Mouse (Mus musculus) ES-Bruce4 (cell line): ENCODE results near the gene Usp3.

Experiments
- CTCF ChIP-seq: IDR thresholded peaks from one replicate; pipeline ENCODE4 v1.8.1; 2011; ENCODE audit warnings: low read depth, low read length
- EP300 ChIP-seq: IDR thresholded peaks from 2 replicates; pipeline ENCODE4 v1.6.1; 2011; ENCODE audit warnings: low read depth, low read length; ENCODE audit not compliant: insufficient read depth
- POLR2A ChIP-seq: IDR thresholded peaks from one replicate; pipeline ENCODE4 v1.8.1; 2011; ENCODE audit warnings: low read length; ENCODE audit not compliant: insufficient read depth

GRCm38 (mm10) chr9:66542785-66543184, 50.2 kb downstream of the Usp3 start:
- no peak for TF ChIP-seq POLR2A
- no peak for TF ChIP-seq CTCF
- TF ChIP-seq EP300, result no peak
